Mouse (Mus musculus) gastrocnemius, postnatal 25 days (tissue): Measurements from ENCODE around the gene Etnk1. TPM values are rescaled to one million over a fixed set of nuclear protein-coding genes. Genes with fewer than 3 reads are reported as not detected.
A peak's percentile ranks its signal among the peaks of the same experiment; 100 is the strongest.
"Not testable (repeated sequence)": the region's sequence is repeated elsewhere in the genome, so short reads cannot be mapped to it uniquely, and the experiment has no call there.

Source experiments
- DNase-seq: peaks from one replicate; pipeline ENCODE4 v3.0.0; 2022
- total RNA-seq, 2 experiments: library from RNA; stranded (reverse); gene quantifications; 1 replicate in 1 of 2; 2 replicates in 1 of 2; pipeline ENCODE4 v1.2.3; 2021

Etnk1 gene
- total RNA-seq, 2 experiments from 2014 or later, result 15.6 to 16.5 TPM

DNA sequence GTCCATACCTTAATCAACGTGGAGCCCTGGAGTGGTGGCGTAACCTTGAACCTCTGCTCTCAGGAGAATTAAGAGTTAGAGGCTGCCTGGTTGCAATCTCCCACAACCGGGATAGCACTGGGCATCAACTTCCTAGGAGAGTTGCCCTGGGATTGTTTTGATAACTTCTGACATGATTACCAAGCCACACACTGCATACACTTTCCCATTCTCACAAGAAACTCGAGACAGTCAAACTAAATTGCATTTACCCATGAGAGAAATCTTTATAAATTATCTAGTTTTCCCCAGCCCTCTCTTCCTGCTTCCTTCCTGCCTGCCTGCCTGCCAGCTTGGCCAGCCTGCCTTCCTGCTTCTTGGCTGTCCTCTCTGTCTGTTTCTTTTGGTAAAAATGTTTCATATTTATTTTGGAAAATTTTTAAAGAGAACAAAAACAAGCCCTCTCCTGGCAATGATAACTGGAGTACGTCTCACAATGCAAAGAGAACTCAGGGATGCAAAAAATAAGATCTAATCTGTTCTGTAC is 17.2 kb upstream of the Etnk1 start:
- DNase-seq, result no peak

DNA sequence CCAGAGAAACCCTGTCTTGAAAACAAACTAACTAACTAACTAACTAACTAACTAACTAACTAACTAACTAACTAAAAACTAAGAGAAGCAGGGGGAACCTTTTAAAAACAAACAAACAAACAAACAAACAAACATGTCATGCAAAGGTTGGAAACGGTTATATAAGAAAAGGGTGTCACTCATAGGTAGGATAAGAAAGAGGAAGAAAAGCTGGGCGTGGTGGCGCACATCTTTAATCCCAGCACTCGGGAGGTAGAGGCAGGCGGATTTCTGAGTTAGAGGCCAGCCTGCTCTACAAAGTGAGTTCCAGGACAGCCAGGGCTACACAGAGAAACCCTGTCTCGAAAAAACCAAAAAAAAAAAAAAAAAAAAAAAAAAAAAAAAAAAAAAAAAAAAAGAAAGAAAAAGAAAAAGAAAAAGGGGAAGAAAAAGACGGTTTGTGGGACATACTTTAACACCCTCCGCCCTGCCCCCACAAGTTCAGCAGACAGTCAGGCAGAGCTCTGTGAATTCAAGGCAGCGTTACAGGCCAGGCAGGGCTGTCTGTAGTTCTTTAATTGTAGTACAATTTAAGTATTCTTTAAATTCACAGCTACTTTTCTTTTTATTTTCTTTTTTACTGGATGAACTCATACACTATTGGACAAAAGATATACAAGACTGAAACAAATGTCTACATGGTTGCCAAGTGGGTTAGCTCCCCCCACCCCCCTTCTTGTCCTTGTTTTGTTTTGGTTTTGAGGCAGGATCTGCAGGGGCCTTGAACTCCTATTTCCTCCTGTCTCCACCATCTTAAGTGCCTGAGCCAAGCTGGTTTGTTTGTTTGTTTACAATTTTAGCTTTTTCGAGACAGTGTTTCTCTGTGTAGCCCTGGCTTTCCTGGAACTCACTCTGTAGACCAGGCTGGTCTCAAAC is 15.7 kb upstream of the Etnk1 start:
- not testable (repeated sequence) for DNase-seq

DNA sequence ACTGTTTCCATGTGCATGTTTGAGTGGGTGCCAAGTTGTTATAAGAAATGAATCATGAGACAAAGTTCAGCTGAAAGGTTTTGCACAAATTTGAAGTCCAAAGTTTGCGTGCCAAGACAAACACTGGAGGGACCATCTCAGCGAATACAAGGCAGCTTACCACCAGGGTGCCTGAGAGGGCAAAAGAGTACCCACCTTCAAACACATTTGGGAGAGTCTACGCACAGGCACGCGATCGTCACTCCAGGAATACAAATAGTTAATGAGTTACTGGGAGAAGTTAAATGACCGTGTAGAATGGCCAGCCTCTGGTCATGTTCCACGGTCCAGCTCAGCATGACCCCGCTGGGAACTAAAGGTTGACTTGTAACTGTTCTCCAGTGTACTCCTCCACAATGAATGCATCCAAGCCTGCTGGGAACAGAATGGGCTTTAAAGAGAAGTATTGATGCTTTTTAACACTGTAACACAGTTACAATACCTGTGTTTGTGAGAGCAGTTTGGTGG is 14.6 kb upstream of the Etnk1 start:
- no peak for DNase-seq

DNA sequence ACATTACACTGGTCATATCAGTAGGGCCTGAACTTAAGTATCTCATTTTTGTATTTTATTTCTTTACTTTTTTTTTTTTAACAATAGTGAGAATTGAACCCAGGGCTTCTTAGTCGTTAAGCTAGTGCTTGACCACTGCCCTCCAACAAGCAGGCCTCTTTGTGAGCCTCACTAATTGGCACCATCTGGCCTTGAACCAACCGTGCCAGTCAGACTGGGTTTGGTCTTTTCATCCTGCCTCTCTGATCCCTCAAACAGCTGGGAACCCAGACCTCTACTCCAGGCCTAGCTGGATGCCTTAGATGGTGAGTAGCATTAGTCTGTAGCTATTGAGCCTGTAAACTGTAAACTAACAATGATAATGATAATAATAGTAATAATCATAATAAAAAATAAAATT is 13.9 kb upstream of the Etnk1 start:
- DNase-seq, result no peak

DNA sequence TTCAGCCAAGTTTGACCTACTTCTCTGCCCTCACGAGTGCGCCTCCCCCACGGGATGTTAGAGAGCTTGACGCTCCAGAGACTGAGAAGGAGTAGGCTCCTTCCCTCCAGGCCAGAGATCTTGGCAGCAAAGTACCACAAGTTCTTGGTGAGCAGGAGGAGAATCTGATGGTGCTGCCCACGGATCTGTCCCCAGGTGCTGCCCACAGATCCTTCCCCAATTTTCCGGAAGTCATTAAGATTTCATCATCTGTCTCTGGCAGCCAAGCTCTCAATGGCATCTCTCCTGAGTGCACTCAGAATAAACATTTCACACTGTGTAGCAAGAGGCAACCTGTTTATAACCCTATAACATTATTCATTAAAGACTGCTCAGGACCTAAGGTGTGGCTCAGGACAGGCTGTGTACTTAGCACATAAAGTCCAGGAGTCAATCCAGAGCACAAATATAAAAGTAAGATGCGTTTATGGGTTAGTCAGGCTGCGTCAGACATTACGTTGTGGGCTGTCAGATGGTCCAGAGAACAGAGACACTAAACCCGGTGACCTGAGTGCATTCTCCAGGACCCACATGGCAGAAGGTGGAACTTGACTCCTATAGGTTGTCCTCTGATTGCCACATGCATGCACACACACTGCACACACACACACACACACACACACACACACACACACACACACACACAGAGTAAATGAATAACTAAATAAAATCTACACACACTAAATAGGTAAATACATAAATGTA is 13.1 kb upstream of the Etnk1 start:
- DNase-seq, result no peak

DNA sequence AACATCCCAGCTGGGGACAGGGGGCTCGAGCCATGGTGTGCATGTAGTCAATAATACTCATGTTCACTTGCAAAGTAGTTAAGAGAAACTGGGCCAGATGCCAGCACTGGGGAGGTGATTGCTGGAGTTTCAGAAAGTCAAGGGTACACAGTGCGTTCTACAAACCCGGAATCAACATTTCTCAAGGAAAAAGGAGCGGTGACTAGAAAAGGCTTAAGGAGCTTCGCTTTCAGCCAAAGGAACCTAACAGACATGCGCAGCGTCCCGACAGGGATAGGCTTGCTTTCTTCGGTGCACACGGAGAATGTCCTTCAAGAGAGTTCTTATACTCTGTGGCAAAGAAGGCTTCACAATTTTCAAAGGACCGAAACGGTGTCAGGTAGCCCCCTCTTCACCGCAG is 12.1 kb upstream of the Etnk1 start:
- DNase-seq, result no peak

DNA sequence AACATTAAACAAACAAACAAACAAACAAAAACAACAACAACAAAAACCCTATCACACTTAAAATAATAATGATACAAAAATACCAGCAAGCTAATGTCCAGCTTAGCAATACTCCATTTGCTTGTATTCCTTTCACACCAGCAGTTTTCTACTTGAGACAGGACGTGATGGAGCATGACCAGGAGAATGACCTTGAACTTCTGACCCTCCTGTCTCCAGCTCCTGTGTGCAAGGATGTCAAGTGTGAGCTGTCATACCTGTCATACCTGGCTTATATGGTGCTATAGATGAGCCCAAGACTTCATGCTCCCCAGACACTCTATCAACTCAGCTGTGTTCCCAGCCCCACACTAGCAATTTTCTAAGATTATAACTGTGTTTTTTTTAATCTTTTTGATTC is 11.0 kb upstream of the Etnk1 start:
- DNase-seq, result no peak

DNA sequence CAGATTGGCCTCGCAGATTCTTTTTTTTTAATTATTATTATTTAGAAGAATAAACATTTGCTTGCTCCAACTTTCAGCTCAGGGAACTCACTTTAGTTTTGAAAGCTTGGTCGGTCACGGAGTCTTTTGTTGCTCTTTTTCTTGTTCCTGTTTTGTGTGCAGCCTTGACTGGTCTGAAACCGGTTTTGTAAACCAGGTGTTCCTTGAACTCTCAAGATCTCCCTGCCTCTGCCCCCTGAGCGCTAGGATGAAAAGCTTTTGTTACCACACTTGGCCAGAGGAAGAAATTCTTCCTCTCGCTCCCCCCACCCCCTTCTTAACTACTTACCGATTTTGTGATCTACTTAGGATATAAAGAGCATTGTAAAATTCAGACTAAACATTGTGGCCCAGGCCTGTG is 10.3 kb upstream of the Etnk1 start:
- no peak for DNase-seq

DNA sequence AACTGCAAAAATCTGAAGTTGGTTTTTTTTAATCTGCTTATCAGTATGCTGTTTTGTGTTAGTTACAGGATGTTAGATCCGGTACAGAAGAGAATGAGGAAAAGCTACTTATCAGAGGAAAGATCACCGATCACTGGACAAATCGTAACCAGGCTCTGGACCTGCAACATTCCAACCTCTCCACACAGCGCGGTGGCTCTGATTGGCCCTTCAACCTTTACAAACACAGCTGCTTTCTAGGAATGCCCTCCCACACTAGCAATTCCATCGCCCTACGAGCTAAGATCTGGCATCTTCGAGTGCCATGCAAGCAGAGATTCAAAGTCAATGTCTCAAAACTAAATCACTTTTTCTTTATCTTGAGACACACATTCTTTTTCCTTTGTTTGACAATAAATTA is 9.6 kb upstream of the Etnk1 start:
- DNase-seq, result no peak

DNA sequence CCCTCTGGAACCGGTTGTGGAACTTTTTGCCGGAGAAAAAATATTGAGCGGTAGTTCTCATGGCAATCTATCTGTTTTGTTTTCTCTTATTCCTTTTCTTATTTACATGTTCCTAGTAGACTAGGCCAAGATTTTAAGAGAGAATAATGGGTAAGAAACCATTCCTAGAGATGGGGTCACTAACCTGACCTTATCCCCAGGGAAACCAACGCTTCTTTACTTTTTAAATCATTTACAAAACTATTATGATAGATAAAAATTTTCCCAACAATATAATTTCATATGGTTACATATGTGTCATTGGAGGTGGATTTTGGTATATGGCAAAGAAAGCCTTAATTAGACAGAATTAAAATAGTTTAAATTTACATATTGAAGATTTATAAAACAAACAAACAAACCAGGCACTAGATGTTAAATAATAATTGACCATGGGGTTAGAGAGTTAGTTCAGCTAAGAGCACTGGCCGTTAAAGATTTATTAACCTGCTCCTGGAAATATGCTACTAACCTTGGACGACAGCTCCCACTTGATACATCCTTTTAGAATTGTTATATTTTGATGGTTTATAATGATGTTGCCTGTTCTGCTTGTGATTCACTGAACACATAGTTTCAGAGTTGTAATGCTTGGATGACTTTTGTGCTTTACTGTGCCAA is 6.3 kb upstream of the Etnk1 start:
- DNase-seq, result no peak

DNA sequence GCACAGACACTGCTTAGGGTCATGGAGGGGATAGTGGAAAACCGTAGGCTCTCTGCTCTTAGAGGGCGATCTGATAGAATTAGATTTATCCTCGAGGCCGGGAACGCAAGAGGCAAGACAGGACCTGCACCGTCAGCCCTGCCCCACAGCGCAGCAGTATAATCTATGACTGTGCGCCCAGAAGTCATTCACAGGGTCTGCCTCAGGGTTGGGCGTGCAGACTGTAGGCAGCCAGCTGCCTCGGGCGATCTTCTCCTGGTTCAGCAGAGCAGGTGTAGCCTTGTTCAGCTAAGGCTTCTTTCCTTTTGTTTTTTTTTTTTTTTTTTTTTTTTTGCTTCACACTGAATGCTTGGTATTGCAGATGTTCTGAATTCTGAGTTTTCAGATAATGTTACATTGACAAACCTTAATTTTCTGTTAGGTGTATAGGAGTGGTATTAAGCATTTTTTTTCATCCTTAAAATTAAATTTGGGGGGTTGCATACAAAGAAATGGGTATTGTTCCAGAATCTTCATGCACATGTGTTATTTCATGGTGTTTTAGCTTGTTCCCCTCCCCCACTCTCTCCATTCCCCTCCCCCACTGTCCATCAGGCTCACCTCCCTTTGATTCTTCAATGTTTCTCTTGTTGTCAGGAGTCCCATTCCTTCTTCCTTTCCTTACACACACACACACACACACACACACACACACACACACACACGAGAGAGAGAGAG is 4.7 kb upstream of the Etnk1 start:
- no peak for DNase-seq

DNA sequence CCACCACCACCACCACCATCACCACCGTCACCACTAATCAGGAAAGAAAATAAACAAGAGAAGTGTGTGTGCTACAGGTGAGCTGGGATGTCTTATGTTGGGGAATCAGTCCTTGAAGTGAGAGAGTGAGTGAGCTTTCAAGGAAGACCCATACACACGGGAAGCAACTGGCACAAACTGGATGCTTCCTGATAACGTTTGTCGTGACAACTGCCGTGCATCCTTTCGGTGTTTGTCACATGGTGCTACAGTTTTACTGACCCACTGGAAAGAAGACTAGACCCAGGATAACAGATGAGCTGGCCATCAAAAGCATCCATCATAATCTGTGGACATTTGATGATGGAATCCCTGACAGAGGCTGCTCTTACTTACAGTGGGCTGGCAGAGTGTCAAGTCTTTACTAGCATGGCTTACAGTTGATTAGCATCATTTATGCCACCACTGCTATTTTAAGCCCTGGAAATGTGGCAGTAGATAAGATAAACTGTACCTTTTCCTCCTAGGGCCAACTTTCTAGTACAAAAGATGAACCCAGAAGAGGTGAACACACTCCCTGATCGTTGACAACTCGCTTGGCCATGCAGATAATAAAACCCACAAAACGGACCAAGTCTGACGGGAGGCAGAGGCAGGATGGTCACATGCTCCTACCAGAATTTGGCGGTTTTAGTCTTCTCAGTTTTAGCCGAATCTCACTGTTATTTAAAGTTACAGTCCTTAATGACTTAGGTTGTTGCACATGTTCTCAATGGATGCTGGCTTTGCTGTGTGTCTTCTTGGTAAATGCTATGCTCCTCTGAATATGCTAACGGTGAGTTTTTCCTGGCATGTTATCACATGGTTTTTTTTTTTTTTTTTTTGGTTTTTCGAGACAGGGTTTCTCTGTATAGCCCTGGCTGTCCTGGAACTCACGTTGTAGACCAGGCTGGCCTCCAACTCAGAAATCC is 2.8 kb upstream of the Etnk1 start:
- no peak for DNase-seq

DNA sequence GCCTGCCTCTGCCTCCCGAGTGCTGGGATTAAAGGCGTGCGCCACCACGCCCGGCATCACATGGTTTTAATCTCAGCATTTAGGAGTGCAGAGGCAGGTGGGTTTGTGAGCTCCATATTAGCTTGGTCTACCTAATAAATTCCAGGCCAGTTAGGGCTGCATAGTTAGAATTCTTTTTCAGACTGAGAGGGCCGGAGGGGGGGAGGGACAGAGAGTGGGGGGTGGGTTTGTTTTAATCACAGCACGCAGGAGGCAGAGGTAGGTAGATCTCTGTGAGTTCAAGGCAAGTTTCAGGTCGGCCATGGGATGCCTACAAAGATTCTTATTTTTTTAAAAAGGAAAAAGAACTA is 2.1 kb upstream of the Etnk1 start:
- DNase-seq, result no peak

DNA sequence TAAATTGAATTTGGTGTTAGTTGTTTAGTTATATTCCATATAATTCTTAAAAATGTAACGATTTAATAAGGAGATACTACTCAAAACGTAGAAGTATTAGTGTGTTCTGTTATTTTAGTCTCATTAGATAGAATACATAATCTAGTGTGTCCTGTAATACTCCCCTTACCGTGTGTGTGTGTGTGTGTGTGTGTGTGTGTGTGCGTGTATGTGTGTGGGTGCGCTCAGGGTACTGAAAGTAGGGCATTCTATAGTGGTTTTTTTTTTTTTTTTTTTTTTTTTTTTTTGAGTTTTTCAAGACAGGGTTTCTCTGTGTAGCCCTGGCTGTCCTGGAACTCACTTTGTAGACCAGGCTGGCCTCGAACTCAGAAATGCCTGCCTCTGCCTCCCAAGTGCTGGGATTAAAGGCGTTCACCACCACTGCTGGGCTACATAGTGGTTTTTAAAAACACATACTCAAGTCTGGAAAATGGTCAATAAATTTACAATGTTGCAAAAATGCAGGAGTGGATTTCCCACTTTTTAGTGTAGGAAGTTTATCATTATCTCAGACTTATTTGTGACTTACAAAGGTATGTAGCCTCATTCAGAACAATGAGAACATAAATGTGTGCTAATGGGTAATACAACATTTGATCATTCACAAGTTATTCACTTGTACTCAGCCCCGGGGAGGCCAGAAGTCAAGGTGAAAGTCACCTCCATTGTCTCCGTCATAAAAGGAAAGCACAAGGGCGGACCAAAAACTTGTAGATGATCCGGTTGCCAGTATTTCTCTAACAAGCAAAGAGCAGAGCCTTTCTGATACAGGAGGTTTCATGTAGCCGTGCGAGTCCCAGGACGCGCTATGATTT is 1.4 kb upstream of the Etnk1 start:
- DNase-seq, result no peak

DNA sequence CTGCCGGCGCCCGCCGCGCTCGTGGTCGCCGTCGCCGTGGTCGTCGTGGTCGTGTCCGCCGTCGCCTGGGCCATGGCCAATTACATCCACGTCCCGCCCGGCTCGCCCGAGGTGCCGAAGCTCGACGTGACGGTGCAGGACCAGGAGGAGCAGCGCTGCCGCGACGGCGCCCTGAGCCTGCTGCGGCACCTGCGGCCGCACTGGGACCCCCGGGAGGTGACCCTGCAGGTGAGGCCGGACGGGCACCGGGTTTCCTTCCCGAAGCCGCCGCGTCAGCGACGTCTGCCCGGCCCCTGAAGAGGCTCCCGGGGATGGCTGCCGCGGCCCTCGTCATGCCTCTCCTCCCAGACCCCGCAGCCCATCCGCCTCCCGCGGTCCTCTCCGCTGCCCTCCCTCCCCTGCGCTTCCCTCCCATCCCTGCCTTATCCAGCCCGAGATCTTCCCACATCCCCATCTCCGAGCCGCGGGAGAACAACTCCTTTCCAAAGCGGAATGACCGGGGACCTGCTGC is 443 bp downstream of the Etnk1 start:
- peak; percentile 62 for DNase-seq

DNA sequence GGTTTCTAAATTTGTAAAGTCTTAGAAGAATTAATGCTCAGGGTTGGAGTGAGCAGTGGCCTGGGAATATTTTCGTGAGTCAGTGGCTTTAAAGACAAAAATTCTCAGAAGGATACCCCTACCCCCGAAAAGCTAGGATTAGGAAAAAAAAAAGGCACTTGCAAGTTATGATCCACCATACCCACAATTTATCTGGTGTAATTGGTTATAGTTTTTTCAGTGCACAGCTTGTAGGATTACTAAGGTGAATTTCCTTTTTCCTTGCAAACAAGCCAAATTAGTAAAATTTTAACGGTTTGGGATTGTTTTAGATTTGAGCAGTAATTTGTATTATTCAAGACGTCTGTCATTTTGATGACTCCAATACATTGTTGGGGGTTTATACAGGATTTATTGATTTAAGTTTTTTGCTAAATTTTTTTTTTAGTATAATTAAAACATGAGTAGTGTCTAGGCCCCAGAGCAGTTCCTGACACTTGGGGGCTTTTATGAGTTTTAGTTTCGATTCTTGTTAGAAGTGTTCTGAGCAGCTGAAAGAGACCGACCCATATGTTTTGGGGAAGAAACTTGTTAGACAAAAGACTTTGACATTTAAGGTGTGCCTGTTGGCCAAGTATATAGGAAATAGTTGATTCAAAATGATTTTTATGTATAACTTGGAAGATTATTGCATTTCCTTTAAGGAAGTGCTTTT is 1.1 kb downstream of the Etnk1 start:
- no peak for DNase-seq

DNA sequence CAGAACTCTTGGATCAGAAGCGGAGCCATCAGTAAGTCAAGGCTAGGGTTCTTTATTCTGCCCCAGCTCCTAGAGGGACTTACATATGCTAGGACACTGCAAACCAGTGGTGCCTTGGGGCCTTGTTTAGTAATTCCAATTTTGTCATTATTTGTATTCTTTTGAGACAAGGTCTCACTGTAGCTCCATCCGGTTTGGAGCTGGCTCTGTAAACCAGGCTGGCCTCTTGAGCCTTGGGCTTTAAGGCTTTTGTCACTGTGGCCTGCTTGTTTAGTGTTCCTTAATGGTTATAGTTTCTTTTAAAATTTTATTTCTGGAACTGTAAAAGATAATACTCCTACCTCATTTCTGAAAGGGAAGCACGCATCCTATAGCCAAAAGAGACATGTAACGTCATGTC is 2.4 kb downstream of the Etnk1 start:
- DNase-seq, result no peak

DNA sequence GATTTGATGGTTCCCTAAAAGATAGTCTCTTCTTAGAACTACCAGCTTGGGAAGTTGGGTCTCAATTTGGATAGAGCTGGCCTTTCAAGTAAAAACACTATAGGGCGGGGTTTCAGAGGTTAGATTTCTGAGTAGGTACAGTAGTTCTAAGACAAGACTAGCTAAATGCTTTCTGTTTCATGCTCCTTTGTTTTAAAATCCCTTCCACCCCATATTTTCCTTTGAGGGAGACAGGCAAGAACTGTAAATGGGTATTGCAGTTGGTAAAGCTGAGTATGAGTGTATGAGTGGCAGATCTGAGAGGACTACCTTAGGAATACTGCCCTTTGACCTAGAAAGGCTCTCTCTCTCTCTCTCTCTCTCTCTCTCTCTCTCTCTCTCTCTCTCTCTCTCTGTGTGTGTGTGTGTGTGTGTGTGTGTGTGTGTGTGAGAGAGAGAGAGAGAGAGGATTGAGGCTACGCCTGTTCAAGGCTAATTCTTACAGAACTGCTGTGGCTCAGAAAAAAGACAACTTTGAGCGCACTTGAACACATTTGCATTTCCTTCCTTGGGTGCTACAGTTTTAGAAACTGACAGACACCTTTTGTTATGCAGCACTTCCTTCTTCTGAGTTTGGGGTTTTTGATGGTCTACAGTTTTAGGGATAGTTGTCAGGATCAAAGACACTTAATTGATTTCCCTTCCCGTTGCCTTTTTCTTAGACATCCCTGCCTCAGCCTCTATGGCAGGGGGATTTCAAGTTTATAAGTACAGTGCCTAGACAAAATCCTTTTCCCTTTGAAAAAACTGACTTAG is 3.3 kb downstream of the Etnk1 start:
- DNase-seq, result no peak
